20 mouse cellular contexts compared by ENCODE assay signal in the genomic region with DNA sequence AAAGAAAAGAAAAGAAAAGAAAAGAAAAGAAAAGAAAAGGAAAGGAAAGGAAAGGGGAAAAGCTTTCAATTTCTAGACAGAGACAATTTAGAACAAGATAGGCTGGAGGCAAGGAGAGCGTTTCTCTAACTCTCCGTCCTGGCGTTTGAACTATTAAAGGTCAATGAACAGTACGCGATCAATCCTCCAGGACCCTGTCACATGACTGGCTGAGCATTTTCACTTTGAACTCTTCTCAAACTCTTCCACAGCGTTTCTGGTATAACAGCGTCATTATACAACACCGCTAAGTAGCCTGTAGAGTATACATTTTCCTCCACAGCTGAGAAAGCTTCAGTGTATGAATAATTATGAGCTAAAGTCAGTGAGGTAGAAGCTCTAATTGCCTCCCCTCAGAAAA. TPM values are rescaled to one million over a fixed set of nuclear protein-coding genes. Genes with fewer than 3 reads are reported as not detected.
DNase-seq lines count a peak whose midpoint lies in the region; ATAC-seq lines count a peak whose summit lies in the region.
"Had no signal": no experiment of that assay in that cellular context is flagged by ENCODE, and none has a peak within 500 bp of the region (broad histone marks: within the 10 kb centered on the region; RNA-seq: fewer than 3 reads in every experiment).

No protein-coding gene starts in this region.

- 0 out of 2 replicates have a peak overlapping the region, but pooled peaks have one; percentile 24 for H3K27ac ChIP-seq in liver, embryonic 15.5 days (replicated peaks)
- no peak overlapping the region for H3K27ac ChIP-seq in liver, embryonic 12.5 days
- 0 out of 2 replicates have a peak overlapping the region, but pooled peaks have one; percentile 25 for H3K27ac ChIP-seq in kidney, embryonic 16.5 days (ENCODE audit: low read length)
- H3K27ac ChIP-seq: hindbrain, embryonic 14.5 days; limb, embryonic 13.5 days had no signal

- no peak overlapping the region for H3K9ac ChIP-seq in liver, embryonic 15.5 days
- H3K9ac ChIP-seq in liver, embryonic 12.5 days: no peak overlapping the region
- no peak overlapping the region for H3K9ac ChIP-seq in kidney, embryonic 16.5 days (replicated peaks; ENCODE audit: low read length)
- H3K9ac ChIP-seq: forebrain, postnatal 0 days; hindbrain, embryonic 14.5 days; limb, embryonic 13.5 days had no signal

- ATAC-seq in liver, embryonic 15.5 days (ENCODE audit: insufficient read depth): no peak
- ATAC-seq in liver, embryonic 12.5 days: no peak
- ATAC-seq in kidney, embryonic 16.5 days (ENCODE audit: low FRiP score, low TSS enrichment): no peak
- ATAC-seq: forebrain, postnatal 0 days had no signal

- 64% methylated on average over 8 of the region's 8 CpGs for WGBS in liver, embryonic 15.5 days (ENCODE audit: insufficient replicate concordance)
- 70% methylated on average over 8 of the region's 8 CpGs for WGBS in liver, embryonic 12.5 days (ENCODE audit: insufficient replicate concordance)
- 52% methylated on average over 8 of the region's 8 CpGs for WGBS in kidney, embryonic 16.5 days

- H3K4me2 ChIP-seq in liver, embryonic 15.5 days: no peak overlapping the region
- H3K4me2 ChIP-seq in liver, embryonic 12.5 days: no peak overlapping the region
- no peak overlapping the region for H3K4me2 ChIP-seq in kidney, embryonic 16.5 days (replicated peaks; ENCODE audit: low read depth, low read length)
- H3K4me2 ChIP-seq: heart, embryonic 11.5 days; hindbrain, embryonic 14.5 days; limb, embryonic 13.5 days had no signal

- H3K27me3 ChIP-seq in liver, embryonic 15.5 days: peaks cover 41% of the 10 kb centered on the region
- H3K27me3 ChIP-seq in liver, embryonic 12.5 days (replicated peaks): peaks cover 29% of the 10 kb centered on the region
- no peaks in the 10 kb centered on the region for H3K27me3 ChIP-seq in kidney, embryonic 16.5 days (ENCODE audit: insufficient read depth, low read length)
- H3K27me3 ChIP-seq: limb, embryonic 13.5 days had no signal

- no peaks in the 10 kb centered on the region for H3K36me3 ChIP-seq in liver, embryonic 15.5 days (replicated peaks)
- no peaks in the 10 kb centered on the region for H3K36me3 ChIP-seq in liver, embryonic 12.5 days
- no peaks in the 10 kb centered on the region for H3K36me3 ChIP-seq in kidney, embryonic 16.5 days (ENCODE audit: insufficient read depth, low read length)
- H3K36me3 ChIP-seq: limb, embryonic 13.5 days had no signal

- peaks cover 9% of the 10 kb centered on the region for H3K4me1 ChIP-seq in liver, embryonic 15.5 days (replicated peaks)
- peaks cover 33% of the 10 kb centered on the region for H3K4me1 ChIP-seq in liver, embryonic 12.5 days
- peaks cover 21% of the 10 kb centered on the region for H3K4me1 ChIP-seq in kidney, embryonic 16.5 days (ENCODE audit: insufficient read depth, low read length)

- DNase-seq in kidney, adult 18-20 months: peak; percentile 48
- DNase-seq in kidney, postnatal 4 days: no peak
- DNase-seq in kidney, postnatal 36 days: peak; percentile 63 to 81
- no peak for DNase-seq in left cerebral cortex, postnatal 4 days
- no peak for DNase-seq in heart, postnatal 4 days
- DNase-seq: adrenal gland, postnatal 25 days; B cell, adult 2 months; cerebellum, adult 2 months; cerebellum, postnatal 14 days; forebrain, postnatal 0 days; gastrocnemius, postnatal 10 days; midbrain, embryonic 14.5 days; thymus, postnatal 14 days had no signal

- intact Hi-C loops in left cerebral cortex, postnatal 4 days (cut with DNase I): loop anchor here (5.0 kb wide), 1 partner anchor 195 kb away; no protein-coding TSS in a partner anchor

- H3K4me3 ChIP-seq in liver, embryonic 15.5 days (replicated peaks): no peak overlapping the region
- H3K4me3 ChIP-seq in liver, embryonic 12.5 days: no peak overlapping the region
- H3K4me3 ChIP-seq in kidney, embryonic 16.5 days (ENCODE audit: low read length): no peak overlapping the region
- H3K4me3 ChIP-seq: erythroblast, embryonic 14.5 days; limb, embryonic 13.5 days had no signal

- no peaks in the 10 kb centered on the region for H3K9me3 ChIP-seq in liver, embryonic 15.5 days (replicated peaks)
- H3K9me3 ChIP-seq in liver, embryonic 12.5 days (replicated peaks): no peaks in the 10 kb centered on the region
- no peaks in the 10 kb centered on the region for H3K9me3 ChIP-seq in kidney, embryonic 16.5 days (ENCODE audit: low read length)
- H3K9me3 ChIP-seq: limb, embryonic 13.5 days had no signal

RNA-seq across cellular contexts. Expression of gene Errfi1, which starts 1.7 kb away (rescaled TPM):
- polyA plus RNA-seq in liver, embryonic 15.5 days (2015; fragmentation: Nextera tagmentation; extraction: Ambion mirVana): 40.1 and 41.3 TPM in 2 replicates
- polyA plus RNA-seq in liver, embryonic 12.5 days (2016; fragmentation: Nextera tagmentation; extraction: Ambion mirVana): 14.7 and 14.9 TPM in 2 replicates
- 32.8 and 33.4 TPM in 2 replicates for polyA plus RNA-seq in kidney, embryonic 16.5 days (2015; fragmentation: Nextera tagmentation; extraction: Ambion mirVana)
- 10 to 100 TPM; 18.1 to 18.8 TPM for total RNA-seq in left cerebral cortex, postnatal 4 days (2021)
- 10 to 100 TPM; 18.6 to 20.4 TPM for total RNA-seq in heart, postnatal 4 days (2021)
- polyA plus RNA-seq: erythroblast, embryonic 14.5 days had no signal

Comparison
In these comparisons a context has a peak if more than half of its experiments do, and no peak if none do; other contexts are left out.
1. DNase-seq: peak in kidney, adult 18-20 months (single experiment) and kidney, postnatal 36 days (2 of 2); none in kidney, postnatal 4 days (0 of 2), left cerebral cortex, postnatal 4 days (single experiment) and heart, postnatal 4 days (single experiment).